Mouse (Mus musculus): ENCODE results near the gene Ubb. TPM values are rescaled to one million over a fixed set of nuclear protein-coding genes. Genes with fewer than 3 reads are reported as not detected.

Ubb gene
- polyA plus RNA-seq, 1 experiment from 2014 or later = 3,280 TPM

DNA sequence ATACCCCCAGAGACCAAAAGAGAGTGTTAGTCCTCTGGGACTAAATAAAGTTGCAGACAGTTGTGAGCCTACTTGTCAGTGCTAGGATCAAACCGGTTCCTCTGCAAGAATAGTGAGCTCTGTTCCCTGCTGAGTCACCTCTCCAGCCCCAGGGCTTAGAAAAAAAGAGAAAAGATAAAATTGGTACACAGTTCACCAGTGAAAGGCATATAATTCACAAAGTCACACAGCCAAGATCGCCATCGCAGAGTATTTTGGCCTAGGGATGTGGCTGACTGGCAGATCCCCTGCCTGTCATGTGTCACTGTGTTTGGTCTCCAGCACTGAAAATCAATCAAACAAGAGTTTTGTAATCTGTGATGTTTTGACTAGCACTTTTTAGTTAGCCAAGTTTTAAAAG lies 17.3 kb downstream of the Ubb start:
- no peak for ATAC-seq (ENCODE audit: insufficient number of reproducible peaks, low FRiP score, low TSS enrichment, low read depth)
- no peak overlapping the region for H3K9ac ChIP-seq
- H3K27ac ChIP-seq = no peak overlapping the region
- 64% methylated on average over 3 of the region's 3 CpGs for WGBS
- H3K4me1 ChIP-seq = no peaks in the 10 kb centered on the region
- no peak overlapping the region for H3K4me3 ChIP-seq
- no peaks in the 10 kb centered on the region for H3K36me3 ChIP-seq
- H3K27me3 ChIP-seq = no peaks in the 10 kb centered on the region
- no peaks in the 10 kb centered on the region for H3K9me3 ChIP-seq
- no peak overlapping the region for H3K4me2 ChIP-seq

DNA sequence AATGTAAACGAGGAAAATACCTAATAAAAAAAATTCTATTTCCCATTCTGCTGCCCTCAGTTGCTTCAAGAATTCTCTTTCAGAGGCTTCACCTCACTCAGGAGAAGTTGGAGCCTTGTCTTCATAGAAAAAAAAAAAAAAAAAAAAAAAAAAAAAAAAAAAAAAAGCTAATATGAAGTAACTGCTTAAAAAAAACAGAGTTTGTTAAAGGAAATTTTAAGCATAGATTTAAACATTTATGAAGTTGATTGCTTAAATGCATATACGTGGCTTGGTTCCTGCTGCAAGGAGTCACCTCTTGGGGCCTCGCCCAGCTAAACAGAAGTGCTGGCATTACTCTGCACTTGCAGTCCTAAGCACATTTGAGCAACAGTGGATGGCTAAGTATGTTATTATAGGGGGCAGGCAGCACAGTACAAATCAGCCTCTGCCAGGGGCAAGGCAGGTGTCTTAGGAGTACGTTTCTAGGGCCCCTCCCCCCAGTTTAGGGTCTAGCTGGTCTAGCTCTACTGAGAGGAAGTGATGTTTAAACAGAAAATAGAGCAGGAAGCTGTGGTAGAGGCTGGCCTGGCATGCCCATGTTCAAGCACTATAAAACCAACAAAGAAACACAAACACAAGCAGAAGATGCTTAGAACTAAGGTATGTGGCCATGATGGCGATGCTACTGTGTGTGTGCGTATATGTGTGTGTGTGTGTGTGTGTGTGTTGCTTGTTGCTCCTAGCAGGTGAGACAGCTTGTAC lies 23.2 kb downstream of the Ubb start, which contains the start of gene Trpv2:
Trpv2 (plus strand) TSS at position 528 of the 744 bp plus-strand sequence.
- Histone ChIP-seq H3K27ac (no peak within 1 kb of the TSS), H3K4me1 (peaks cover 13% of the 10 kb centered on the region), H3K4me3 (peak within 1 kb of the TSS; percentile 49), H3K36me3 (no peaks in the 10 kb centered on the region), H3K9ac (no peak within 1 kb of the TSS), H3K9me3 (no peaks in the 10 kb centered on the region), H3K27me3 (0 out of 2 replicates have a peak, but pooled peaks cover 5% of the 10 kb centered on the region), H3K4me2 (peak within 1 kb of the TSS; percentile 99)
- WGBS = 69% methylated on average over 6 of the region's 6 CpGs
- no peak for ATAC-seq (ENCODE audit: insufficient number of reproducible peaks, low FRiP score, low TSS enrichment, low read depth)

DNA sequence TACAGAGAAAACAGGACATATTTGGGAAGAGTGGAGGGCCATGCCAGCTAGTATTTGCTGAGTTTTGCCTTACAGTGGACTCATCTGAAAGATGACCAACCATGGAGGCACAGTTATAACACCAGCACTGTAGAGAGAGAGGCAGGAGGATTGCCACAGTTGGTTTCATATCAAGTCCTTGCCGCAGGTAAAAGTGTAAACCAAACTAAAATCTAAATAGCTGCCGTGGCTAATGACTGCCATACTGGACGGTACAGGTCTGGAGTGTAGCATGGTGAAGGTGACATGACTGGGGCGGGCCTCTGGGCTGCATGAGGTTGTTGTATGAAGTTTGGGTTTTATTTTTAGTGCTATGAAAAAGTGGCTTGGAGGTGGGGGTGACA lies 23.7 kb downstream of the Ubb start:
- Histone ChIP-seq H3K4me3 (no peak overlapping the region), H3K36me3 (no peaks in the 10 kb centered on the region), H3K9me3 (no peaks in the 10 kb centered on the region), H3K27ac (no peak overlapping the region), H3K9ac (no peak overlapping the region), H3K27me3 (0 out of 2 replicates have a peak, but pooled peaks cover 5% of the 10 kb centered on the region), H3K4me1 (peaks cover 13% of the 10 kb centered on the region), H3K4me2 (no peak overlapping the region)
- 77% methylated on average over 4 of the region's 4 CpGs for WGBS
- ATAC-seq (ENCODE audit: insufficient number of reproducible peaks, low FRiP score, low TSS enrichment, low read depth) = no peak

DNA sequence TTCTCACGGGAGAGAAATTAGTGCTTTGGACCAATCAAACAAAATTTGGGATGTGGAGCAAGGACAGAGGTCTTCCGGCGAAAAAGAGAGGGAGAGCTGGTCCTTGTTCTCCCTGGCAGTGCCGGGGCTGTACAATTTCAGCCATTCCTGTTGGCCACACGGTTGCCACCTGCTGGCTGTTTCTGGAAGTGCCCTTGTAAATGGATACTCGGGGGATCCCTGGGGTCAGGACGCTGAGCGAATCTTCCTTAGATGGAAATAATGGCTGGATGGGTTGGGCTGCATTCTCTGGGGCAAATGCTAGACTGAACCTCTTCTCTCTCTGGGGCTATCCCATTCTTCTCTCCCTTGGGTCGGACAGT lies 24.3 kb downstream of the Ubb start:
- peaks cover 13% of the 10 kb centered on the region for H3K4me1 ChIP-seq
- H3K36me3 ChIP-seq = no peaks in the 10 kb centered on the region
- H3K9me3 ChIP-seq = no peaks in the 10 kb centered on the region
- H3K27me3 ChIP-seq = 0 out of 2 replicates have a peak, but pooled peaks cover 5% of the 10 kb centered on the region
- 0 out of 2 replicates have a peak overlapping the region, but pooled peaks have one; percentile 23 for H3K9ac ChIP-seq
- no peak overlapping the region for H3K27ac ChIP-seq
- peak overlapping the region; percentile 49 for H3K4me3 ChIP-seq
- ATAC-seq (ENCODE audit: insufficient number of reproducible peaks, low FRiP score, low TSS enrichment, low read depth) = no peak
- peak overlapping the region; percentile 99 for H3K4me2 ChIP-seq
- 4% methylated on average over 9 of the region's 9 CpGs for WGBS

DNA sequence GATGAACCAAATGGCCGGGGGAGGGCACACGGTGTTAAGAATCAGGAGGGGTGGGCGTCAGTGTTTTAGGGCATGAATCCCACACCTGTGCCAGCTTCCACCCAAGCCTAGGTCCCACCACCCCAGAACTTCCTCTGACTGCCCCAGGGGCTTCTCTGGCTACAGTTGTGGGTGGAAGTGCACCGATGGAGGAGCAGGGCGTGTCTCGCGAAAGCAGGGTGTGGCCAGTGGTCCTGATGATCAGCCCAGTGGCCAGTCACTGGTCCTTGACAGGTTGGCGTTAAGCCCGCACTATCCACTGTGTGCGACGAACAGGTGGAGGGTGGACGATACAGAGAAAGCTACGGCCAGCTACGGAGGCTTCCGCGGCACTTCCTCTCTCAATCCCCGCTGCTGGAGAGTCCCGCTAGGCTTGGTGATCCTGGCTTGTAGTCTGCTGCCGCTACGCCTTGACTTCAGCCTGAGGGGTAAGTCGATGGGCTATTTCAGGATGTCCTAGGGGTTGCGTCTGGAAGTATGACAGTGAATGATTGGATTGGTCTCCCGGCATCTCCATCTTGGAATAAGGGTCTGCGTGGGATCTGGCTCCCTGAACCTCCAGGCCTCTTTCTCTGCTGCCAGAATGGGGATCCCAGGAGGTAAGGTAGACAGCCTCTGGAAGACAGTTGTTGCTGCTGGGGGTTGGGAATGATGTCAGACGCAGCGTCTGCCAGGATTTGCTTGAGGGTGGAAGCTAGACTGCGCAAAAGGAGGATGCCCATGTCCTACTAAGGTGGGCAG lies 24.9 kb downstream of the Ubb start:
- ATAC-seq (ENCODE audit: insufficient number of reproducible peaks, low FRiP score, low TSS enrichment, low read depth) = no peak; the same call in 1 of the 2 replicates
- Histone ChIP-seq H3K9ac (peak overlapping the region; percentile 23; the same call in 1 of the 2 replicates), H3K27ac (no peak overlapping the region; the same call in 1 of the 2 replicates), H3K27me3 (0 out of 2 replicates have a peak, but pooled peaks cover 5% of the 10 kb centered on the region), H3K36me3 (no peaks in the 10 kb centered on the region), H3K9me3 (no peaks in the 10 kb centered on the region), H3K4me2 (peak overlapping the region; percentile 99), H3K4me3 (peak overlapping the region; percentile 49), H3K4me1 (peaks cover 13% of the 10 kb centered on the region)
- WGBS = 9% methylated on average over 27 of the region's 27 CpGs

DNA sequence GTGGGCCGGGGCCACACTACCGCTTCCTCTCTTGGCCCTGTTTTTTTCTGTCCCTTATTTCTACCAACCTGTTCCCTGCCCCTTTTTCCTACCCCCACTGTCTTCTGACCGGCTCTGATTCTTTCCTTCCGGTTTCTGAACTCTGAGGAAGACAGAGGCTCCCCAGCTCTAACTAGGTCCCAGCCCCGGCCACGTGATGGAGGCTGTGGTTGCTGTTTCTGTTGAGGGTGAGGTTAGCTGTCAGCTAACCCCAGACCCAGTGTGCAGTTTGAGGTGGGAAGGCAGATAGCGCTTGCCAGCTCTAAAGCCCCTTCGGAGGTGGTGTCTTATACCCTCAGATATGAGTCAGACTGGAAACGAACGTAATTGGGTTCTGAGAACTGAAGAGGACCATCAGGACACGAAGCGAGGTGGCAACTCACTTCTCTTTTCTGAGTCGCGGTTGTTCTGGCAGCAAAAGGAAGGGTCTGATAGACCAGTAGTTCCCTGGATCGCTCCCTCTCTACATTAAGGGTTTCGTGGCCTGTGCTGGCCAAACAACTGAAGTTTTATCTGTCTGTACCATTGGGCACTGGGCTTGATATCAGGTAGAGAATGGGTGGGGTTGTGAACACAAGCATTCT lies 25.7 kb downstream of the Ubb start:
- Histone ChIP-seq H3K27me3 (0 out of 2 replicates have a peak, but pooled peaks cover 5% of the 10 kb centered on the region), H3K36me3 (no peaks in the 10 kb centered on the region), H3K9me3 (no peaks in the 10 kb centered on the region), H3K9ac (no peak overlapping the region), H3K4me1 (peaks cover 13% of the 10 kb centered on the region), H3K4me3 (peak overlapping the region; percentile 49; the same call in 1 of the 2 replicates), H3K4me2 (peak overlapping the region; percentile 99), H3K27ac (no peak overlapping the region)
- 64% methylated on average over 16 of the region's 16 CpGs for WGBS
- ATAC-seq (ENCODE audit: insufficient number of reproducible peaks, low FRiP score, low TSS enrichment, low read depth) = no peak

DNA sequence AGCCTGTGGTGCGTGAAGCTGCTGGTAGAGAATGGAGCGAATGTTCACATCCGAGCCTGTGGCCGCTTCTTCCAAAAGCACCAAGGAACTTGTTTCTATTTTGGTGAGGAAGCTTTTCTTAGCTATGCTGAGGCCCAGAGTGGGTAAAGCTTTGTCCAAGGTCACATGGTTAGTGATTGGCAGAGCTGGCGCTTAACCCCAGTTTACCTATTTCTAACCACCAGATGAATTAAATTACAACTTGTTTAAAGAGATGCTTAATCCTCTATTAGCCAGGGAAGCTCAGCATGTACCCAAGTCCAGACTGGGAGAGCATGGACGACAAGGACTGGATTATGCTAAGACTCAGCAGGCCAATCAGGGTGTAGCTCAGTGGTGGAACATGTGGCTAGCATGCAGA lies 32.1 kb downstream of the Ubb start:
- no peak overlapping the region for H3K9ac ChIP-seq
- H3K4me3 ChIP-seq = no peak overlapping the region
- no peak overlapping the region for H3K4me2 ChIP-seq
- H3K27me3 ChIP-seq = no peaks in the 10 kb centered on the region
- ATAC-seq (ENCODE audit: insufficient number of reproducible peaks, low FRiP score, low TSS enrichment, low read depth) = no peak
- H3K4me1 ChIP-seq = no peaks in the 10 kb centered on the region
- no peak overlapping the region for H3K27ac ChIP-seq
- 80% methylated on average over 6 of the region's 6 CpGs for WGBS
- H3K9me3 ChIP-seq = no peaks in the 10 kb centered on the region
- no peaks in the 10 kb centered on the region for H3K36me3 ChIP-seq

DNA sequence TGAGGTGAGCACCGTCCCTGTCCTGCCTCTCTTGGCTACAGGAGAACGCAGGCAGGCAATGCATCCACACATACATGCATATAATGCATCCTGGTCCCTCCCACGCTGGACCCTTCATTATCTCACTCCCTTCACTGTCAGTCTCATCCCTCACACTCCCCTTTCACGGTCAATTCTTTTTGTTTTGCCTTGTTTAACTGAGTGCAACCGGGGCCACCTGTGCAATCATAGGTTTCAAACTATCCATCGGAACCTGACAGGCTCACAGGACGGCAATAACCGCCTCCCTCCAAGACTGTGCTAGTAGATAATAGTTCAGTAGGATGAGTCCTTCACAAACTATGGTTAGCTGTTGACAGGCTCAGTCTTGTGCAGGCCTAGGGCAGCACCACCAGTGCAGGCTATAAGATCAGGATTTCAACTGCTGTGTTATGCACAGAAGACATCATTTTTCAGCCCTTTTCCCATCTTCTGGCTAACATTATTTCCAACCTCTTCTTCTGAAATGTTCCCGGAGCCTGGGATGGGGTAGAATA lies 33.8 kb downstream of the Ubb start:
- H3K27me3 ChIP-seq = no peaks in the 10 kb centered on the region
- no peaks in the 10 kb centered on the region for H3K36me3 ChIP-seq
- H3K4me3 ChIP-seq = no peak overlapping the region
- H3K9me3 ChIP-seq = no peaks in the 10 kb centered on the region
- H3K4me1 ChIP-seq = no peaks in the 10 kb centered on the region
- H3K4me2 ChIP-seq = no peak overlapping the region
- 79% methylated on average over 9 of the region's 9 CpGs for WGBS
- no peak overlapping the region for H3K27ac ChIP-seq
- no peak for ATAC-seq (ENCODE audit: insufficient number of reproducible peaks, low FRiP score, low TSS enrichment, low read depth)
- no peak overlapping the region for H3K9ac ChIP-seq

DNA sequence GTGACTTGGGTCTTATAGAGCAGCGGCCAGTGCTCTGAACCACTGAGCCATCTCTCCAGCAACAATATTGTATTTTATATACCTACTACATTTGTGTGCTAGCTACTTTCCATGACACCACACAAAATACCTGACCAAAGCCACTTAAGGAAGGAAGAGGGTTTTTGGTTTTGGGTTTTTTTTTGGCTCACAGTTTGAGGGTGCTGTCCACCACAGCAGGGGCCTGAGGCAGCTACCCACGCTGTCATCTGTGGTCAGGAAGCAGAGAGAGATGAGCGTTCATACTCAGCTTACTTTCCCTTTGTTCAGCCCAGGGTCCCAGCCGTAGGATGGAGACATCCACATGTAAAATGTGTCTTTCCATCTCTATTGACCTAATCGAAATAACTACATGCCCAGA lies 36.1 kb downstream of the Ubb start:
- Histone ChIP-seq H3K4me2 (no peak overlapping the region), H3K36me3 (no peaks in the 10 kb centered on the region), H3K27ac (no peak overlapping the region), H3K27me3 (no peaks in the 10 kb centered on the region), H3K9me3 (no peaks in the 10 kb centered on the region), H3K9ac (no peak overlapping the region), H3K4me1 (peaks cover 2% of the 10 kb centered on the region; the same call in 1 of the 2 replicates), H3K4me3 (no peak overlapping the region)
- WGBS = 87% methylated on average over 5 of the region's 5 CpGs
- ATAC-seq (ENCODE audit: insufficient number of reproducible peaks, low FRiP score, low TSS enrichment, low read depth) = no peak

DNA sequence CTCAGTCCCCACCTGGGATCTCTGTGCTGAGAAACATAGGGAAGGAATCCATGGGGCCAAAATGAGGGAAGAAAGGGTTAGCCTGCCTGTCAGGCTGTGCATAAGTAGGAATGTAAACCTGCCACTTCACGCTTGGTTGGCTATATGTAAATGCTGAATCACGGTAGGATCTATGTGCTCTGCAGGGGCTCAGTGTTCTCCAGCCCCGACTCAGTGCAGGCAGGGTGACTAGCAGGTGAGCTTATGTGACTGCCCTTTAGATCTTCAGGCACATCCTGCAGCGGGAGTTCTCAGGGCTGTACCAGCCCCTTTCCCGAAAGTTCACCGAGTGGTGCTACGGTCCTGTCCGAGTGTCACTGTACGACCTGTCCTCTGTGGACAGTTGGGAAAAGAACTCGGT lies 38.4 kb downstream of the Ubb start:
- H3K4me3 ChIP-seq = no peak overlapping the region
- H3K36me3 ChIP-seq = no peaks in the 10 kb centered on the region
- peaks cover 5% of the 10 kb centered on the region; the same call in 1 of the 2 replicates for H3K4me1 ChIP-seq
- H3K27me3 ChIP-seq = no peaks in the 10 kb centered on the region
- WGBS = 83% methylated on average over 10 of the region's 10 CpGs
- no peak overlapping the region for H3K27ac ChIP-seq
- H3K4me2 ChIP-seq = no peak overlapping the region
- H3K9ac ChIP-seq = no peak overlapping the region
- ATAC-seq (ENCODE audit: insufficient number of reproducible peaks, low FRiP score, low TSS enrichment, low read depth) = no peak
- no peaks in the 10 kb centered on the region for H3K9me3 ChIP-seq

DNA sequence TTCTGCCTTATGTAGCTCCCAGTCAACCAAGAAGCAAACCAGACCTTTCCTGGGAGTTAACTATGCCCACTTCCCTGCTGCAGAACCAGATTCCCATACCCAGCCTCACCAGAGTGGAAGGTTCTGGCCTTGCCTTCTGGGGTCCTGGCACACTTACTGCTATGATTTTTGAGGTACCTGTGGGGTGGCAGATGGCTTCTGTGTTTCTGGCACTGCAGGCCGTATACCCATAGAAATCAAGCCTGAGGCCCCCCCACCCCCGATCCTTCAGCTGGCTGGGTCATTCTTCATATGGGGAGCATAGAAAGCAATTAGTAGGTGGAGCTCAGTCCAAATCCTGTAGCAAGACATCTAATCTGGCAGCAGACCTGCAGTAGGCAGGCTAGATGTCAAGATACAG lies 40.1 kb downstream of the Ubb start:
- H3K27ac ChIP-seq = no peak overlapping the region
- H3K4me2 ChIP-seq = no peak overlapping the region
- no peaks in the 10 kb centered on the region for H3K36me3 ChIP-seq
- no peaks in the 10 kb centered on the region for H3K9me3 ChIP-seq
- no peaks in the 10 kb centered on the region for H3K27me3 ChIP-seq
- no peak overlapping the region for H3K9ac ChIP-seq
- no peak for ATAC-seq (ENCODE audit: insufficient number of reproducible peaks, low FRiP score, low TSS enrichment, low read depth)
- peaks cover 5% of the 10 kb centered on the region; the same call in 1 of the 2 replicates for H3K4me1 ChIP-seq
- WGBS = 82% methylated on average over 2 of the region's 2 CpGs
- no peak overlapping the region for H3K4me3 ChIP-seq

Measured in limb, embryonic 15.5 days (tissue).